Mouse (Mus musculus) adrenal gland, postnatal 10 days (tissue): Measurements from ENCODE around the gene Wfdc3. TPM values are rescaled to one million over a fixed set of nuclear protein-coding genes. Genes with fewer than 3 reads are reported as not detected.
"Not testable (repeated sequence)": the region's sequence is repeated elsewhere in the genome, so short reads cannot be mapped to it uniquely, and the experiment has no call there.

Experiments
- DNase-seq: peaks from one replicate; pipeline ENCODE4 v3.0.0; 2021; ENCODE audit warnings: mixed read lengths
- total RNA-seq, 2 experiments: library from RNA; stranded (reverse); gene quantifications; 2 replicates each; pipeline ENCODE4 v1.2.3; 2021

The Wfdc3 gene
- total RNA-seq, 2 experiments from 2014 or later, result 0.54 to 0.70 TPM

GRCm38 (mm10) chr2:164737377-164738090, 8.2 kb downstream of the Wfdc3 start:
- DNase-seq, result no peak

- DNase-seq, result no peak
Observed at GRCm38 (mm10) chr2:164735446-164735845, 10.3 kb downstream of the Wfdc3 start.

DNA sequence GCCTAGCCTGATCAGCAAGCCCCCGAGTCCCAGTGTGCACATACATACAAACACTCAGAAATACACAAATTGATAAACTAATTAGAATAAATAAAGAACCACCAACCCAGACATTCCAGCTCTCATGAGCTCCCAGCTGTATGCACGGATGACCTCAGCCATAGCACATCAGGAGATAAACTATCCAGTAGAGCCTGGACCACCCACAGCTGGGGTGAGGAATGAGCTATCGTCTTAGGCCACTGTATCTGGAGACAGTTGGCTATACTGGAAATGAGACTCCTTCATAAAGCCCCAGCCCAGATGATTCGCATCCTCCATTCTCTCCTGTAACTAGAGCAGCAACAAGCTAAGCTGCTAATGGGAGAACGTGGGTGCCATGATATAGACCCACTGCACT, 10.9 kb downstream of the Wfdc3 start:
- DNase-seq, result no peak

DNA sequence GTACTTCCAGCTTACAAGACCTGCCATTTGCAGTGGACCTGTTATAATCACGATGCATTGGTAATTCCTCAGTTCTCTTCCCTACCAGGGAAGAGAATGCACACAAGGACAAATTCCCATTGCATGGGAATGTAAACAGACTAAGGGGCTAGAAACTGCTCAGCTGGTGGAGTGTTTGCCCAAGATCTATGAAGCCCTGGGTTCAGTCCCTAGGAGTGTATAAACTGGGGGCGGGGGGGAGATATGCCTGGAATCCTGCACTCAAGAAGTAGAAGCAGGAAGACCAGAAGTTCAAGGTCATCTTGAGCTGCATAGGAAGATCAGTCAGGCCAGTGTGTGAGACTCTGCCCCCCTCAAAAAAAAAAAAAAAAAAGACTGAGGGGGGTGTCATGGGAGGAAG, 12.5 kb downstream of the Wfdc3 start:
- DNase-seq, result no peak

DNA sequence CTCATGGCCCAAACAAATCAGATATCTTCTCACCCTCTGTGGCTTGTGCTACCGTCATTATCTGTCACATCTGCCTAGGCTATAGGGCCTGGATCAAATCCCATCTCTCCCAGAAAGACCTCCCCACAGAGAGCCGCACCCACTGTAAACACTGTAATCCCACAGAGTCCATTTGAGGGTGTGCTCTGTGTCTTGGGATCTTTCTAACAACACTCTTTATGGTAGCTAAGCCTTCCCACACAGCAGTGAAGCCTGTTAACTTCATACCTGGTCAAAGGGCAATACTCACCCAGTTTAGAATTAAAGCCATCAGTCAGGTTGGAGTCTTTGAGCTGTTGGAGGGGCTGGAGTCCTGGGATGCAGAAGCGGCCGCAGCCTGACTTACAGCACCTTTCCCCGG, 14.0 kb downstream of the Wfdc3 start:
- no peak for DNase-seq

DNA sequence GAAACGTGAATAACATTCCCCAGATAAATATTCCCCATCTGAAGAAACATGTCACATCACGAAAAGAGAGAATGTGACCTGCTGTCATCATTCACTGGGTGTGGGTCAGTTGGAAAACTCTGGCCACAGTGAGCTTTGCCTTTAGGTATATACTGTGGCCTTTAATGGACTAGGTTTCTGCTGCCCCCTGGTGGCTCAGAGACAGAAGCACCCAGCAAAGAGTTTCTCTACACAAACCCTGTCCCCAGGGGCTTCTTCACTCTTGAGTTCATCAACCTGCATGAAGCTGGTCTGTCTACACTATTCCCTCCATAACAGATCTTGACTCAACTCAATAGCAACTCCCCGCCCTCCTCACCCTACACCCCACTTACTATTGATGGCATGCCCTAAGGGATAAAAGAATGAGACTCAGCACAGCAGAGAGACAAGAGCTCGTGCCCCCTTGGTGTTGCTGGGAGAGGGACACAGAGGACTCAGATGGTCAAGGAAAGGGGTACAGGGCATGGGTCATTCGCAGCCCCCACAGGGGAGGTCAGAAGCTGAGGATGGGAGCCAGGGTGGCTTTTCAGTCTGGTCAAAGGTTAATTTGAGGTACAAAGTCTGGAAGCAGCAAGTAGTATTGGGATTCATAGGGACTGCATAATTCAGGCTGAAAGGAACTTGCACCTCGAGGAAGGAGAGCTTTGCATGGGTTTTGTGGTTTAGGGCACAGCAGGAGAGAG, 19.7 kb downstream of the Wfdc3 start:
- DNase-seq, result peak; percentile 82

GRCm38 (mm10) chr2:164723276-164723675, 22.5 kb downstream of the Wfdc3 start:
- DNase-seq, result no peak

GRCm38 (mm10) chr2:164716194-164716786, 29.4 kb downstream of the Wfdc3 start:
- not testable (repeated sequence) for DNase-seq

- no peak for DNase-seq
Observed at GRCm38 (mm10) chr2:164715005-164715404, 30.7 kb downstream of the Wfdc3 start, which contains the start of gene Spint5. Gene Spint5, plus strand, starts transcription at chr2:164715305.

GRCm38 (mm10) chr2:164705991-164706390, 39.7 kb downstream of the Wfdc3 start:
- no peak for DNase-seq

- no peak for DNase-seq
Observed at GRCm38 (mm10) chr2:164705328-164705727, 40.4 kb downstream of the Wfdc3 start.

DNA sequence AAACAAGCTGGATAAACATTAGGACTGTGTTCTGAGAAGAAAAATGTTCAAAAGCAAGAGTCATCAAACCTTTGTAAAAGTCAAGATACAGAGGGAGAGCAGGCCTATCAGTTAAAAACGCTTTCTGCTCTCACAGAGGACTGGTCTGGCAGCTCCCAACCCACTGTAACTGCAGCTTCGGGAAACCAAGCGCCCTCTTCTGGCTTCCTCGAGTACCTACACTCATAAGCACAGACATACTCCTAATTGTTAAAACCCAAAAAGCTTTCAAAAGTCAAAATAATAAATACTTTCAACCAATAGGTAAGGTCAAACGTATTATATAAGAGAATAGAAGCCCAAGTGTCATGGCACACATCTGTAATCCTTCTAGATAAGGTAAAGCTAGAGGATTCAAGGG, 41.5 kb downstream of the Wfdc3 start:
- no peak for DNase-seq

DNA sequence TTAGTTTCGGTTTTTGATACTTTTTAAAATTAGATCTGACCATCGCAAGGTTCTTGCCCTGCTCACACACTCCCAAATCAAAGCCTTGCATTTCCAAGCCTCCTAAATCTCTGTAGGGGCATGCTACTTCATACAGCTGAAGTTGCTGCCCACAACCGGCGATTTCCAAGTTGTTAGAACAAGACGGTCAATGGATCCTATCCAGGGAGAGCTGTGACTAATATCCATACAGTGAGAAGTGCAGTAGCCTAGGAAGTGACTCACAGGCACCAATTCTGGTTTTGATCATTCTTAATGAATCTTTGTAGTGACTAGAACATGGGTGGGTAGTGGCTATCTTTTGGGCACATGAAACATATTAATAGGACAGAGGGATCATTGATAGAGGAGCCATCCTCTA, 44.0 kb downstream of the Wfdc3 start:
- DNase-seq, result no peak

DNA sequence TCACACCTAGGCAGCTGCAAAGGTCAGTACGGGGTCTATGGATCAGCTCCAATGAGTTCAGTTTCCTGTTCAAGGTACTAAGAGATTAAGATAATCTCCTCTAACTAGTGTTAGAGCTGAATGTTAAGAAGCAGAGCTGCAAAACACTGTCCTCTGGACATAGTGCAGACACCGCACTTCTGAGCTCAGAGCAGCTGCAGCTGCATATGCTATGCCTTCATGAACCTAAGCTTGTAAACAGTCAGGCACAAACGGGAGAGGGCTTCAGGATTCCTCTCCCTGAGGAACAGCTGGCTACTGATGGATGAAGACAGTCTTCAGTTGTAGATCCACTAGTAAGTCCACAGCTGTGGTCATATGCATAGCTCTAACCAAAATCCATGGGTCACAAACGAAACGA, 44.8 kb downstream of the Wfdc3 start:
- no peak for DNase-seq

DNA sequence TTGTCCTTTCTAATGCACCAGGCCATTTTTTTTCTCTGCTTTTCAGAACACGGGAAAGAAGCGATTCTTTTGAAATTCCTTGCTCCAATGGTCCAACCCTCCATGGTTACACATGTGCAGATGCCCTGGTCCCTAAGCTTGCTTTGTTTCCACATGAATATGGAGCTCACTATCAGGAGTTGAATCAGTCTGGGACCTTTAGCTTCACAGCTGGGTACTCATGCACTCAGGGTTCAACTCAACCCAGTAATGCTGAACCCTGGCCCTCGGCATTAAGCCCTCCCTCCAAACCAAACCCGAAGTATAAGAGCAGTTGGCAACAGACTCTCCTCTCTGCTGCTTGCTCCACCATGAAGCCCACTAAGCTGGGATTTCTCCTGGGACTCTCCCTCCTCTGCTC, 47.5 kb downstream of the Wfdc3 start, which contains the start of gene Spint4:
Spint4 (plus strand) TSS at position 301 of the 400 bp plus-strand sequence.
- no peak for DNase-seq

GRCm38 (mm10) chr2:164684807-164685206, 60.9 kb downstream of the Wfdc3 start, which contains the start of gene Wfdc13:
Gene Wfdc13, plus strand, starts transcription at chr2:164685107.
- DNase-seq, result no peak

Other genes starting within 250 kb of the Wfdc3 start
- gene Pigt, start 248.4 kb downstream of the Wfdc3 start, total RNA-seq, result 10 to 100 TPM; 87.4 to 93.0 TPM
- 1 to 10 TPM; 1.9 to 2.9 TPM for gene Wfdc2, start 183.5 kb downstream of the Wfdc3 start, total RNA-seq
- not detected for gene Spint3, start 172.5 kb downstream of the Wfdc3 start, total RNA-seq
- 1 to 10 TPM in 1 of 2 experiments, under 1 TPM in 1; 0.51 to 1.0 TPM for gene Wfdc6a, start 160.5 kb downstream of the Wfdc3 start, total RNA-seq
- not detected for gene Eppin, start 152.3 kb downstream of the Wfdc3 start, total RNA-seq
- gene Wfdc6b, start 132.4 kb downstream of the Wfdc3 start, total RNA-seq, result not detected
- under 1 TPM in 1 of 2 experiments, not detected in 1; 0.09 TPM for gene Wfdc8, start 132.3 kb downstream of the Wfdc3 start, total RNA-seq
- not detected for gene Wfdc16, start 107.1 kb downstream of the Wfdc3 start, total RNA-seq
- not detected for gene Wfdc10, start 89.9 kb downstream of the Wfdc3 start, total RNA-seq
- not detected for gene Wfdc9, start 89.3 kb downstream of the Wfdc3 start, total RNA-seq
- not detected for gene Wfdc11, start 71.8 kb downstream of the Wfdc3 start, total RNA-seq
- gene Wfdc13, start 60.8 kb downstream of the Wfdc3 start, total RNA-seq, result not detected
- not detected for gene Spint4, start 47.4 kb downstream of the Wfdc3 start, total RNA-seq
- not detected for gene Spint5, start 30.6 kb downstream of the Wfdc3 start, total RNA-seq
- 10 to 100 TPM; 39.1 to 42.1 TPM for gene Dnttip1, start 52 bp upstream of the Wfdc3 start, total RNA-seq
- gene Ube2c, start 24.0 kb upstream of the Wfdc3 start, total RNA-seq, result 10 to 100 TPM; 28.1 to 33.7 TPM
- gene Tnnc2, start 34.0 kb upstream of the Wfdc3 start, total RNA-seq, result 100 to 1,000 TPM; 221 to 908 TPM
- gene Snx21, start 39.9 kb upstream of the Wfdc3 start, total RNA-seq, result 10 to 100 TPM; 36.9 to 39.0 TPM
- 10 to 100 TPM; 28.6 to 33.9 TPM for gene Acot8, start 59.0 kb upstream of the Wfdc3 start, total RNA-seq
- 1 to 10 TPM; 4.0 to 4.1 TPM for gene Zswim3, start 59.2 kb upstream of the Wfdc3 start, total RNA-seq
- 1 to 10 TPM; 6.9 to 8.5 TPM for gene Zswim1, start 76.8 kb upstream of the Wfdc3 start, total RNA-seq
- not detected for gene Spata25, start 82.6 kb upstream of the Wfdc3 start, total RNA-seq
- 100 to 1,000 TPM; 100 to 103 TPM for gene Ctsa, start 86.9 kb upstream of the Wfdc3 start, total RNA-seq
- 1 to 10 TPM; 3.4 to 8.0 TPM for gene Neurl2, start 87.5 kb upstream of the Wfdc3 start, total RNA-seq
- 10 to 100 TPM; 31.5 to 36.6 TPM for gene Pltp, start 111.8 kb upstream of the Wfdc3 start, total RNA-seq
- 10 to 100 TPM; 47.1 to 55.0 TPM for gene Pcif1, start 133.4 kb upstream of the Wfdc3 start, total RNA-seq
- 10 to 100 TPM; 13.4 to 16.2 TPM for gene Zfp335, start 165.8 kb upstream of the Wfdc3 start, total RNA-seq
- gene Mmp9, start 194.8 kb upstream of the Wfdc3 start, total RNA-seq, result 10 to 100 TPM in 1 of 2 experiments, 1 to 10 TPM in 1; 2.6 to 24.5 TPM
- gene Slc12a5, start 214.9 kb upstream of the Wfdc3 start, total RNA-seq, result 1 to 10 TPM; 4.5 to 7.7 TPM